Mouse (Mus musculus): Measurements from ENCODE around the gene Gpx2. TPM values are rescaled to one million over a fixed set of nuclear protein-coding genes. Genes with fewer than 3 reads are reported as not detected.

Gene Gpx2
- total and polyA plus RNA-seq, 3 experiments: not detected

GRCm38 (mm10) chr12:76817176-76817575, 21.8 kb upstream of the Gpx2 start:
- no peaks in the 10 kb centered on the region for H3K27me3 ChIP-seq (ENCODE audit: control insufficient read depth in 1 of 2, insufficient read depth in 2 of 2, low read length in 2 of 2)
- H3K4me3 ChIP-seq (ENCODE audit: control insufficient read depth in 1 of 2, insufficient read depth in 1 of 2, low read depth in 2 of 2, low read length in 2 of 2): no peak overlapping the region
- DNase-seq (ENCODE audit: low read depth, low spot score): no peak
- H3K36me3 ChIP-seq (ENCODE audit: control insufficient read depth in 1 of 2, insufficient read depth in 2 of 2, low read length in 2 of 2): no peaks in the 10 kb centered on the region
- no peaks in the 10 kb centered on the region for H3K79me2 ChIP-seq (ENCODE audit: control insufficient read depth, insufficient read depth, low read length, poor library complexity)
- no peaks in the 10 kb centered on the region for H3K9me3 ChIP-seq (replicated peaks; ENCODE audit: insufficient read depth, low read length)
- H3K4me1 ChIP-seq (ENCODE audit: control insufficient read depth in 1 of 2, insufficient read depth in 2 of 2, low read length in 2 of 2): peaks cover 0 to 7% of the 10 kb centered on the region in 2 experiments; a peak in 3 of 4 replicates
- no peak overlapping the region for H3K27ac ChIP-seq (ENCODE audit: control insufficient read depth, low read depth, low read length)
- no peak for TF ChIP-seq ZNF384 (IDR thresholded peaks at IDR 0.05; ENCODE audit: low read depth, low read length)
- no peak for TF ChIP-seq HCFC1 (IDR thresholded peaks at IDR 0.05; ENCODE audit: low read depth, low read length)
- no peak for TF ChIP-seq E2F4 (IDR thresholded peaks at IDR 0.05; ENCODE audit: borderline replicate concordance, low read depth, low read length)
- no peak for TF ChIP-seq TBP (IDR thresholded peaks at IDR 0.05; ENCODE audit: low read depth, low read length)
- no peak for TF ChIP-seq ETS1 (IDR thresholded peaks at IDR 0.05; ENCODE audit: low read depth, low read length)
- no peak for TF ChIP-seq UBTF (IDR thresholded peaks at IDR 0.05; ENCODE audit: borderline replicate concordance, insufficient read depth, low read depth, low read length)
- TF ChIP-seq TCF12 (IDR thresholded peaks at IDR 0.05; ENCODE audit: low read depth, low read length): no peak
- TF ChIP-seq ELF1 (IDR thresholded peaks at IDR 0.05; ENCODE audit: low read depth, low read length): no peak
- no peak for TF ChIP-seq MYC (IDR thresholded peaks at IDR 0.05; ENCODE audit: low read depth, low read length)
- no peak for TF ChIP-seq MYB (IDR thresholded peaks at IDR 0.05; ENCODE audit: low read depth, low read length)
- no peak for TF ChIP-seq NELFE (IDR thresholded peaks at IDR 0.05; ENCODE audit: low read depth, low read length)
- TF ChIP-seq EP300 (IDR thresholded peaks at IDR 0.05; ENCODE audit: low read depth in 1 of 2, low read length in 2 of 2): no peak
- TF ChIP-seq SMC3 (IDR thresholded peaks at IDR 0.05; ENCODE audit: low read depth, low read length): no peak
- TF ChIP-seq TAL1 (IDR thresholded peaks at IDR 0.05; ENCODE audit: low read length): no peak
- H3K9ac ChIP-seq (ENCODE audit: control insufficient read depth, low read depth, low read length, poor library complexity, severe bottlenecking): no peak overlapping the region

GRCm38 (mm10) chr12:76816720-76817119, 21.4 kb upstream of the Gpx2 start:
- no peak overlapping the region for H3K9ac ChIP-seq (ENCODE audit: control insufficient read depth, low read depth, low read length, poor library complexity, severe bottlenecking)
- H3K79me2 ChIP-seq (ENCODE audit: control insufficient read depth, insufficient read depth, low read length, poor library complexity): no peaks in the 10 kb centered on the region
- TF ChIP-seq SIN3A (IDR thresholded peaks at IDR 0.05; ENCODE audit: low read length) (no peak), KAT2A (conservative IDR thresholded peaks at IDR 0.05; ENCODE audit: low read depth, low read length) (no peak), POLR2AphosphoS2 (IDR thresholded peaks at IDR 0.05; ENCODE audit: low read length) (no peak), E2F4 (IDR thresholded peaks at IDR 0.05; ENCODE audit: borderline replicate concordance, low read depth, low read length) (no peak), RCOR1 (IDR thresholded peaks at IDR 0.05; ENCODE audit: low read depth, low read length) (no peak), NRF1 (IDR thresholded peaks at IDR 0.05; ENCODE audit: insufficient read depth, low read depth, low read length, poor library complexity, severe bottlenecking) (no peak)
- H3K4me1 ChIP-seq (ENCODE audit: control insufficient read depth in 1 of 2, insufficient read depth in 2 of 2, low read length in 2 of 2): peaks cover 0 to 5% of the 10 kb centered on the region in 2 experiments; a peak in 3 of 4 replicates
- H3K27me3 ChIP-seq (ENCODE audit: control insufficient read depth in 1 of 2, insufficient read depth in 2 of 2, low read length in 2 of 2): no peaks in the 10 kb centered on the region
- no peak for DNase-seq (ENCODE audit: low read depth, low spot score)
- no peak overlapping the region for H3K4me3 ChIP-seq (ENCODE audit: control insufficient read depth in 1 of 2, insufficient read depth in 1 of 2, low read depth in 2 of 2, low read length in 2 of 2)
- no peaks in the 10 kb centered on the region for H3K36me3 ChIP-seq (ENCODE audit: control insufficient read depth in 1 of 2, insufficient read depth in 2 of 2, low read length in 2 of 2)
- H3K9me3 ChIP-seq (replicated peaks; ENCODE audit: insufficient read depth, low read length): no peaks in the 10 kb centered on the region
- no peak overlapping the region for H3K27ac ChIP-seq (ENCODE audit: control insufficient read depth, low read depth, low read length)

All from MEL (cell line).